Mouse (Mus musculus) midbrain, embryonic 11.5 days (tissue): ENCODE data around the gene Btbd7. TPM values are rescaled to one million over a fixed set of nuclear protein-coding genes. Genes with fewer than 3 reads are reported as not detected.

Experiments used
- ATAC-seq: fragments of 200-750 bp; cut with Nextera tagmentation; 2 replicates; pipeline ENCODE4 v1.8.0; 2017; ENCODE audit warnings: moderate TSS enrichment, moderate library complexity; ENCODE audit not compliant: low FRiP score
- DNase-seq: peaks from one replicate; pipeline ENCODE4 v3.0.0; 2015; ENCODE audit warnings: low spot score; ENCODE audit errors: missing footprints
- H3K27ac ChIP-seq: fragments of 300-500 bp; sonication (generic); 2 replicates; pipeline ENCODE4 v1.5.1; 2014; ENCODE audit warnings: low read depth, low read length
- H3K27me3 ChIP-seq: fragments of 300-500 bp; sonication (generic); 2 replicates; pipeline ENCODE4 v1.6.1; 2014; ENCODE audit warnings: mild to moderate bottlenecking, low read length, moderate library complexity, mixed read lengths; ENCODE audit not compliant: control insufficient read depth, insufficient read depth
- H3K36me3 ChIP-seq: fragments of 300-500 bp; sonication (generic); 2 replicates; pipeline ENCODE4 v1.6.1; 2014; ENCODE audit warnings: mild to moderate bottlenecking, low read length, moderate library complexity, mixed read lengths; ENCODE audit not compliant: control insufficient read depth, insufficient read depth
- H3K4me1 ChIP-seq: fragments of 300-500 bp; sonication (generic); 2 replicates; pipeline ENCODE4 v1.6.1; 2014; ENCODE audit warnings: low read length; ENCODE audit not compliant: control insufficient read depth, insufficient read depth
- H3K4me2 ChIP-seq: fragments of 300-500 bp; sonication (generic); 2 replicates; pipeline ENCODE4 v1.6.1; 2014; ENCODE audit warnings: mild to moderate bottlenecking, moderate library complexity
- H3K4me3 ChIP-seq: fragments of 300-500 bp; sonication (generic); 2 replicates; pipeline ENCODE4 v1.5.1; 2014; ENCODE audit warnings: low read depth, low read length
- H3K9ac ChIP-seq: fragments of 300-500 bp; sonication (generic); 2 replicates; pipeline ENCODE4 v1.6.1; 2014; ENCODE audit warnings: low read length
- H3K9me3 ChIP-seq: fragments of 300-500 bp; sonication (generic); 2 replicates; pipeline ENCODE4 v1.6.1; 2016; ENCODE audit warnings: low read length; ENCODE audit not compliant: control insufficient read depth
- whole genome bisulfite sequencing: fragments of 180-500 bp; shearing (Covaris S2); extraction: QIAGEN DNeasy Blood & Tissue Kit; methylation state at CpG from one replicate; pipeline ENCODE4 v1.1.7; 2014; 5-methylcytosine and 5-hydroxymethylcytosine counted together
- polyA plus RNA-seq: library from polyadenylated mRNA; unstranded; fragments of >200 nt; fragmentation: Nextera tagmentation; extraction: Ambion mirVana; gene quantifications from 2 replicates; pipeline ENCODE4 v1.2.1, GENCODE M21; 2014

The Btbd7 gene
- 18.4 and 18.5 TPM in 2 replicates for polyA plus RNA-seq

- Histone ChIP-seq H3K36me3 (no peaks in the 10 kb centered on the region), H3K4me1 (peaks cover 11% of the 10 kb centered on the region), H3K27ac (peak within 1 kb of the TSS; percentile 90), H3K4me2 (peak within 1 kb of the TSS; percentile 75), H3K9ac (peak within 1 kb of the TSS; percentile 95), H3K9me3 (no peaks in the 10 kb centered on the region), H3K27me3 (no peaks in the 10 kb centered on the region), H3K4me3 (peak within 1 kb of the TSS; percentile 79)
- DNase-seq (peak; percentile 99), ATAC-seq (peak; percentile 97)
- WGBS, result under 1% methylated on average over 75 of the region's 95 CpGs
Observed at GRCm38 (mm10) chr12:102878031-102878823, at the start of gene Btbd7. Gene Btbd7, minus strand, starts transcription at chr12:102878471.

DNA sequence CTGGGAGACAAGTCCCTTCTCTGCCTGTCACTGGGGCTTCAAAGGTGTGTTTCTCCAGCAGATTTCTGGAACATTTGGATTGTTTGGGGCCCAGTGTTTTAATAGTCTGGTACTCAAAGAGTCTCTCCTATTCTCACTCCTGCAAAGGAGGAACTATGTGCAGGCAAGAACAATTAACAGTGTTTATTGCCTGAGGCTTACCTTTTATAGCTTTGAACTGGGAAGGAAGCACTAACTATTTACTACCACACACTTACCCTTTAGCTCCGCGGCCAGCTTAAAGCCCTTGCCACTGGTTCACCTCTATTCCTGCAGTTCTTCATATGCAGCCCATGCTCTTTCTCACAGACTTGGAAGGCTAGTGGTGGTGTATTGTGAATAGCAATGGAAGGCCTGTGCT, 37.8 kb upstream of the Btbd7 start:
- no peaks in the 10 kb centered on the region for H3K27me3 ChIP-seq
- ATAC-seq (no peak), DNase-seq (no peak)
- WGBS, result 94% methylated on average over 2 of the region's 2 CpGs
- no peak overlapping the region for H3K4me2 ChIP-seq
- H3K9me3 ChIP-seq, result no peaks in the 10 kb centered on the region
- no peaks in the 10 kb centered on the region for H3K36me3 ChIP-seq
- no peak overlapping the region for H3K27ac ChIP-seq
- no peak overlapping the region for H3K4me3 ChIP-seq
- no peaks in the 10 kb centered on the region for H3K4me1 ChIP-seq
- no peak overlapping the region for H3K9ac ChIP-seq

GRCm38 (mm10) chr12:102908191-102908590, 29.9 kb upstream of the Btbd7 start:
- WGBS, result 39% methylated on average over 3 of the region's 3 CpGs
- Histone ChIP-seq H3K9me3 (no peaks in the 10 kb centered on the region), H3K36me3 (no peaks in the 10 kb centered on the region)

DNA sequence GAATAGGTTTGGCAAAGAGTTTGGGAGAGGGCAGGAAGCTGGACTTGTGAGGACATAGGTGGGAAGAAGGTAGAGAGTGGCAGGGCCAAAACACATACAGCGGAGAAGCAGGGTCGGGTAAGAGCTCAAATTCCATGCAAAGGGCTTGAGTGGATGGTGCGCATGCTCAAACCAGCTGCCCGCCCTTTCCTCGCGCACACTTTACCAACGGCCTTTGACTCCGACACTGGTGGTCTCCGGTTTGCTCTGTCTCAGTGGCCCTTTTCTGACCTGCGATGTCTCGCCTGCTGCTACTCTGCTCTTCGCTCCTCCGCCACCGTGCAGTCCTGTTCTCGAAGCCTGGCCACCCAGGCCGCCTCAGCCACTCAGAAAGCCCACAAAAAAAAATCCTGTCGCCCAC, 20.8 kb upstream of the Btbd7 start, which contains the start of gene Cox8c:
Cox8c (plus strand) TSS at position 226 of the 400 bp plus-strand sequence.
- Histone ChIP-seq H3K9me3 (no peaks in the 10 kb centered on the region), H3K27ac (no peak within 1 kb of the TSS), H3K36me3 (no peaks in the 10 kb centered on the region), H3K4me2 (no peak within 1 kb of the TSS), H3K4me3 (no peak within 1 kb of the TSS), H3K27me3 (no peaks in the 10 kb centered on the region), H3K9ac (no peak within 1 kb of the TSS), H3K4me1 (no peaks in the 10 kb centered on the region)
- DNase-seq (no peak), ATAC-seq (no peak)
- 91% methylated on average over 17 of the region's 17 CpGs for WGBS

More at GRCm38 (mm10) chr12:102908191-102908590, 29.9 kb upstream of the Btbd7 start:
- ATAC-seq (no peak), DNase-seq (no peak)
- Histone ChIP-seq H3K27ac (no peak overlapping the region), H3K27me3 (no peaks in the 10 kb centered on the region), H3K4me2 (no peak overlapping the region), H3K4me1 (no peaks in the 10 kb centered on the region), H3K4me3 (no peak overlapping the region), H3K9ac (no peak overlapping the region)

GRCm38 (mm10) chr12:102888568-102888967, 10.3 kb upstream of the Btbd7 start:
- Histone ChIP-seq H3K4me2 (no peak overlapping the region), H3K4me1 (peaks cover 4% of the 10 kb centered on the region; the same call in 1 of the 2 replicates), H3K36me3 (no peaks in the 10 kb centered on the region), H3K27ac (no peak overlapping the region), H3K9me3 (no peaks in the 10 kb centered on the region), H3K27me3 (no peaks in the 10 kb centered on the region), H3K4me3 (no peak overlapping the region), H3K9ac (no peak overlapping the region)
- DNase-seq (no peak), ATAC-seq (no peak)
- WGBS, result 28% methylated on average over 5 of the region's 5 CpGs

DNA sequence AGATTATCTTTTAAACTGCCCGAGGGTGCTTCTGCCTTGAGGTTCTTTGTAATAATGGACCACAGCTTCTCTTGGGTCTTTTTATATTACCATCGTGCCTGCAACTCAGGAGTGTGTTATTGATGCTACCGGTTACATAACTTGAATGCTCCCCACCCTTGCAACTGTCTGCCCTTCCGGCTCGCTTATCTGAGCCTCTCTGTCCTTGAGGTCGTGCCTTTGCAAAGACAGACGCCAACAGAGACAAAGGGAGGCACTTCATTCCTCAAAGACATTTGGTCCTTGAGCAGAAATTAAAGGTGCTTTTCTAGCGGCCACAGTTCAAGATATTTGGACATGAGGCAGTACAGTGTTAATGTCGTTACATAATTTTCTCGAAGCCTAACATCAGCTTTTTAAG, 9.1 kb upstream of the Btbd7 start:
- WGBS, result 52% methylated on average over 10 of the region's 10 CpGs
- H3K4me2 ChIP-seq, result no peak overlapping the region

GRCm38 (mm10) chr12:102885735-102886134, 7.5 kb upstream of the Btbd7 start:
- H3K36me3 ChIP-seq, result no peaks in the 10 kb centered on the region
- H3K4me2 ChIP-seq, result no peak overlapping the region
- no peak overlapping the region for H3K4me3 ChIP-seq
- no peak overlapping the region for H3K9ac ChIP-seq
- no peaks in the 10 kb centered on the region for H3K27me3 ChIP-seq
- DNase-seq, result no peak
- peaks cover 4% of the 10 kb centered on the region; the same call in 1 of the 2 replicates for H3K4me1 ChIP-seq
- WGBS, result 20% methylated on average over 5 of the region's 5 CpGs
- no peak for ATAC-seq
- H3K27ac ChIP-seq, result no peak overlapping the region
- H3K9me3 ChIP-seq, result no peaks in the 10 kb centered on the region

More for the DNA sequence above, 9.1 kb upstream of the Btbd7 start:
- H3K27me3 ChIP-seq, result no peaks in the 10 kb centered on the region
- peaks cover 4% of the 10 kb centered on the region; the same call in 1 of the 2 replicates for H3K4me1 ChIP-seq
- H3K36me3 ChIP-seq, result no peaks in the 10 kb centered on the region
- H3K9me3 ChIP-seq, result no peaks in the 10 kb centered on the region
- no peak overlapping the region for H3K4me3 ChIP-seq
- ATAC-seq, result no peak
- H3K27ac ChIP-seq, result no peak overlapping the region
- no peak for DNase-seq
- no peak overlapping the region for H3K9ac ChIP-seq

- Histone ChIP-seq H3K27ac (no peak overlapping the region), H3K9ac (peak overlapping the region; percentile 95), H3K9me3 (no peaks in the 10 kb centered on the region), H3K4me1 (peaks cover 11% of the 10 kb centered on the region), H3K4me2 (peak overlapping the region; percentile 59), H3K36me3 (no peaks in the 10 kb centered on the region), H3K27me3 (no peaks in the 10 kb centered on the region), H3K4me3 (peak overlapping the region; percentile 79)
- ATAC-seq (no peak), DNase-seq (no peak)
- WGBS, result 44% methylated on average over 7 of the region's 7 CpGs
Observed at GRCm38 (mm10) chr12:102878901-102879300, 630 bp upstream of the Btbd7 start.

- 1% methylated on average over 41 of the region's 70 CpGs for WGBS
- DNase-seq, result peak; percentile 96
- H3K4me3 ChIP-seq, result peak overlapping the region; percentile 79
- peak; percentile 87 for ATAC-seq
- H3K9me3 ChIP-seq, result no peaks in the 10 kb centered on the region
- peak overlapping the region; percentile 90 for H3K27ac ChIP-seq
- H3K4me2 ChIP-seq, result peak overlapping the region; percentile 75
- no peaks in the 10 kb centered on the region for H3K36me3 ChIP-seq
- peak overlapping the region; percentile 95 for H3K9ac ChIP-seq
- peaks cover 11% of the 10 kb centered on the region for H3K4me1 ChIP-seq
- H3K27me3 ChIP-seq, result no peaks in the 10 kb centered on the region
Observed at GRCm38 (mm10) chr12:102877301-102878030, 805 bp downstream of the Btbd7 start.
